Mouse (Mus musculus) forebrain, embryonic 14.5 days (tissue): ENCODE results near the gene Cog7. TPM values are rescaled to one million over a fixed set of nuclear protein-coding genes. Genes with fewer than 3 reads are reported as not detected.

Source experiments
- ATAC-seq: fragments of 200-750 bp; cut with Nextera tagmentation; 2 replicates; pipeline ENCODE4 v1.8.0; 2017; ENCODE audit warnings: mild to moderate bottlenecking, moderate library complexity
- DNase-seq: peaks from one replicate; pipeline ENCODE4 v3.0.0-alpha.2; 2015; ENCODE audit warnings: low spot score
- H3K27ac ChIP-seq: fragments of 300-500 bp; sonication (generic); 2 replicates; pipeline ENCODE4 v1.5.1; 2014; ENCODE audit warnings: low read depth, mild to moderate bottlenecking, control low read depth, low read length, moderate library complexity
- H3K27me3 ChIP-seq: fragments of 300-500 bp; sonication (generic); replicated peaks from 2 replicates; pipeline ENCODE4 v1.6.1; 2014; ENCODE audit warnings: low read length, control low read depth, mixed read lengths; ENCODE audit not compliant: control insufficient read depth, insufficient read depth
- H3K36me3 ChIP-seq: fragments of 300-500 bp; sonication (generic); 2 replicates; pipeline ENCODE4 v1.6.1; 2014; ENCODE audit warnings: low read length, control low read depth; ENCODE audit not compliant: control insufficient read depth, insufficient read depth
- H3K4me1 ChIP-seq: fragments of 300-500 bp; sonication (generic); 2 replicates; pipeline ENCODE4 v1.6.1; 2014; ENCODE audit warnings: antibody characterized with exemption, low read length, control low read depth; ENCODE audit not compliant: control insufficient read depth, insufficient read depth
- H3K4me2 ChIP-seq: fragments of 300-500 bp; sonication (generic); 2 replicates; pipeline ENCODE4 v1.6.1; 2014; ENCODE audit warnings: mild to moderate bottlenecking, control low read depth, low read length
- H3K4me3 ChIP-seq: fragments of 300-500 bp; sonication (generic); 2 replicates; pipeline ENCODE4 v1.5.1; 2014; ENCODE audit warnings: low read depth, low read length, control low read depth
- H3K9ac ChIP-seq: fragments of 300-500 bp; sonication (generic); 2 replicates; pipeline ENCODE4 v1.6.1; 2014; ENCODE audit warnings: mild to moderate bottlenecking, low read length, control low read depth, moderate library complexity
- H3K9me3 ChIP-seq: fragments of 300-500 bp; sonication (generic); replicated peaks from 2 replicates; pipeline ENCODE4 v1.6.1; 2016; ENCODE audit warnings: low read length, control low read depth, mixed read lengths; ENCODE audit not compliant: control insufficient read depth
- WGBS: fragments of 180-500 bp; shearing (Covaris S2); extraction: QIAGEN DNeasy Blood & Tissue Kit; methylation state at CpG from one replicate; pipeline ENCODE4 v1.1.7; 2014; 5-methylcytosine and 5-hydroxymethylcytosine counted together
- polyA plus RNA-seq: library from polyadenylated mRNA; unstranded; fragments of >200 nt; fragmentation: Nextera tagmentation; extraction: Ambion mirVana; gene quantifications from 2 replicates; pipeline ENCODE4 v1.2.1, GENCODE M21; 2014

The Cog7 gene
- polyA plus RNA-seq, 1 experiment from 2014 or later: 7.8 TPM

DNA sequence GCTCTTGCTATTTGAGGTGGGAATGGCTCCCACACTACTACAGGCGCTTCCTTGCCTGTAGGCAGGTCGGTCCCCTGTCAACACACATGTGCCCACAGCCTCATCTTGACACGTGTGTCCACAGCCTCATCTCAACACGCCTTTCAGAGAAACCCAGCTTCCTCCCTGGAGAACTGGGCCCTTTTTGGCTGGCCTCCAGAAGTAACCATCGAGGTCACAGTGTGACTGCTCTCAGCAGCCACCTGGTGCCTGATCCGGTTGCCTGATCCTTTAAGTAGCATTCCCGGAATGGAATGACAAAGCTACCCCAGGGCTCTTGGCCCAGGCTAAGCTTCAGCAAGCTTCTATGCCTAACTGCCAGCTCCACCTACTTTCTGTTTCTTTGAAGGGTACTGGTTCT is 50.3 kb downstream of the Cog7 start:
- Histone ChIP-seq H3K9me3 (no peaks in the 10 kb centered on the region), H3K4me3 (no peak overlapping the region), H3K27ac (no peak overlapping the region), H3K4me1 (peaks cover under 1% of the 10 kb centered on the region; the same call in 1 of the 2 replicates), H3K36me3 (peaks cover 29% of the 10 kb centered on the region), H3K27me3 (no peaks in the 10 kb centered on the region), H3K9ac (no peak overlapping the region), H3K4me2 (no peak overlapping the region)
- ATAC-seq (no peak), DNase-seq (no peak)
- 46% methylated on average over 7 of the region's 7 CpGs for WGBS

- Histone ChIP-seq H3K9ac (no peak overlapping the region), H3K36me3 (peaks cover 26% of the 10 kb centered on the region), H3K4me2 (no peak overlapping the region), H3K4me1 (no peaks in the 10 kb centered on the region), H3K27me3 (no peaks in the 10 kb centered on the region), H3K9me3 (no peaks in the 10 kb centered on the region), H3K4me3 (no peak overlapping the region), H3K27ac (no peak overlapping the region)
- no peak for DNase-seq
- ATAC-seq: no peak
- WGBS: 93% methylated on average over 2 of the region's 2 CpGs
These were observed 53.6 kb downstream of the Cog7 start for GRCm38 (mm10) chr7:121927882-121928281.

- 96% methylated on average over 7 of the region's 7 CpGs for WGBS
- no peak for ATAC-seq
- H3K4me1 ChIP-seq: no peaks in the 10 kb centered on the region
- peaks cover 22% of the 10 kb centered on the region; the same call in 1 of the 2 replicates for H3K36me3 ChIP-seq
- no peak overlapping the region for H3K9ac ChIP-seq
- no peaks in the 10 kb centered on the region for H3K9me3 ChIP-seq
- no peaks in the 10 kb centered on the region for H3K27me3 ChIP-seq
- no peak overlapping the region for H3K4me2 ChIP-seq
- H3K27ac ChIP-seq: no peak overlapping the region
- no peak for DNase-seq
- no peak overlapping the region for H3K4me3 ChIP-seq
These were observed 57.1 kb downstream of the Cog7 start for GRCm38 (mm10) chr7:121924361-121924760.

DNA sequence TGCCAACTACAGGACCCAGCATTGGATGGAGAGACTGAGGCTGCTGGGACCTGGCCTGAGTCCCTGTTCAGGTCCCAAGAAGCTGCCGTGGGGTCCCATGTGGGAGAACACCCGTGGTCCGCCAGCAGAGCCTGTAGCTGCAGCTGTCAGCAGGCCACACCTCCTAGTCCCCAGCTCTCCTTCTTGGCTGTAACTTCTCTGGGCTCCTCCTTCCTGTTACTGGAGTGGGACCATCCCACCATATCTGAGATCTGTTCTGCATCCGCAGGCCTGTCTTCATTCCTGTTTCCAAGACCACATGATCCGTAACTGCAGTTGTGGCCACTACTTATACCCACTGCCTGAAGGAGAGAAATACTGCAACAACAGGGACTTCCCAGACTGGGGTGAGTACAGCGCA is 67.6 kb downstream of the Cog7 start:
- Histone ChIP-seq H3K4me3 (no peak overlapping the region), H3K4me1 (no peaks in the 10 kb centered on the region), H3K4me2 (no peak overlapping the region), H3K9ac (no peak overlapping the region), H3K27ac (no peak overlapping the region), H3K36me3 (no peaks in the 10 kb centered on the region), H3K9me3 (no peaks in the 10 kb centered on the region), H3K27me3 (no peaks in the 10 kb centered on the region)
- WGBS: 88% methylated on average over 6 of the region's 6 CpGs
- ATAC-seq (no peak), DNase-seq (no peak)

- Histone ChIP-seq H3K4me3 (no peak overlapping the region), H3K9me3 (no peaks in the 10 kb centered on the region), H3K36me3 (no peaks in the 10 kb centered on the region), H3K27me3 (no peaks in the 10 kb centered on the region), H3K27ac (no peak overlapping the region), H3K9ac (no peak overlapping the region), H3K4me2 (no peak overlapping the region), H3K4me1 (no peaks in the 10 kb centered on the region)
- no peak for DNase-seq
- no peak for ATAC-seq
- WGBS: 72% methylated on average over 8 of the region's 8 CpGs
These were observed 69.3 kb downstream of the Cog7 start for GRCm38 (mm10) chr7:121912250-121912649.

DNA sequence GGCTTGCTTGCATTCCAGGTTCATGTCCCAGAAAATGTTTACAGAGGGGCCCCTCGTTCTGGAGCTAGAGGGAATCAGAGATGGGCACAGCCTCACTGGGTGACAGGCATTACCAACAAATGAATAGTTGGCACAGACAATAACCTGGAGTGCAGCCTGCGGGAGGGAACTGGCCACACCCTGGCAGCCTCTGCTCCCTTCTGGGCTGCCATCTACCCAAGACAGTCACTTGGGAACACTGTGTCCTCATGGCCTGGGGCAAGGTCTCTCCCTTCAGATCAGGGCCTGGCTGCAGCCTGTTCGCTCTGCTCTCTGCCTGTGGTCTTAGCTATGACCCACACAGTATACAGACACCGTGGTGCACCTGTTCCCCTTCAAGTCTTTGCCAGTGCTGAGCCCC is 74.6 kb downstream of the Cog7 start:
- Histone ChIP-seq H3K9ac (no peak overlapping the region), H3K4me3 (no peak overlapping the region), H3K4me2 (no peak overlapping the region), H3K27ac (no peak overlapping the region), H3K27me3 (no peaks in the 10 kb centered on the region), H3K36me3 (no peaks in the 10 kb centered on the region), H3K9me3 (no peaks in the 10 kb centered on the region), H3K4me1 (no peaks in the 10 kb centered on the region)
- ATAC-seq: no peak
- no peak for DNase-seq
- 71% methylated on average over 4 of the region's 4 CpGs for WGBS

DNA sequence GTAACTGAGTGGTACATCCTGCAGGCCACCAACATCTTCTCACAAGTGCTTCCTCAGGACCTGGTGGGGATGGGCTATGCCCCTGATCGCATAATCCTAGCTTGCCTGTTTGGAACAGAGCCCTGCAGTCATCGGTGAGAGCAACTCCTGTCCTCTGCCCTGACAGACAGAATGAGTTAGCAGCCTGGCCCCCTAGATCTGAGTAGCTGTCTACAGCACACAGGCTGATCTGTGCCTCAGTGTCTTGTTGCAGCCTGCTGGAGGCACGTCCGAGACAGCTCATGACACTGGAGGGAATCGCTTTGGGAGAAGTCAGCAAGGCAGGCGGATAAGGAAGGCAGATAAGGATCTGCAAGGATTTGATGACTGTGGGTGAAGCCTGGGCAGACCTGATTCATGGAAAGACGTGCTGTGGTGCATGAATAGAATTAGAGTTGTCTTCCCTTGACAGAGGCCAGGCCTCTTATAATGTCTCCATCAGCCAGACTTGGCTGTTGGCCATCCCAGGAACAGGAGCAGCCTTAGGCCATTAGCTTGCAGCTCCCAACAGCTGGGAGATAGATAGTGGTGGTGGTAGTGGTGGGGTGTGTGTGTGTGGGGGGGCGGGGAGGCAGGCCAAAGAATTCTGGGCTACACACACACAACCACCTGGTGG is 78.6 kb downstream of the Cog7 start:
- DNase-seq (no peak), ATAC-seq (no peak)
- no peaks in the 10 kb centered on the region for H3K27me3 ChIP-seq
- H3K4me2 ChIP-seq: no peak overlapping the region
- no peak overlapping the region for H3K4me3 ChIP-seq
- H3K9me3 ChIP-seq: no peaks in the 10 kb centered on the region
- no peak overlapping the region for H3K27ac ChIP-seq
- no peak overlapping the region; the same call in 1 of the 2 replicates for H3K9ac ChIP-seq
- no peaks in the 10 kb centered on the region for H3K36me3 ChIP-seq
- 76% methylated on average over 8 of the region's 8 CpGs for WGBS
- no peaks in the 10 kb centered on the region for H3K4me1 ChIP-seq

- peak overlapping the region; percentile 41 for H3K4me2 ChIP-seq
- no peaks in the 10 kb centered on the region for H3K9me3 ChIP-seq
- no peak overlapping the region for H3K9ac ChIP-seq
- no peak overlapping the region for H3K27ac ChIP-seq
- WGBS: 11% methylated on average over 7 of the region's 7 CpGs
- H3K27me3 ChIP-seq: no peaks in the 10 kb centered on the region
- ATAC-seq (peak; percentile 52), DNase-seq (peak; percentile 54)
- H3K36me3 ChIP-seq: no peaks in the 10 kb centered on the region
- no peaks in the 10 kb centered on the region for H3K4me1 ChIP-seq
- H3K4me3 ChIP-seq: no peak overlapping the region
These were observed 81.6 kb downstream of the Cog7 start for GRCm38 (mm10) chr7:121899940-121900339.

GRCm38 (mm10) chr7:121899311-121899710 is 82.2 kb downstream of the Cog7 start:
- peak; percentile 31 for DNase-seq
- Histone ChIP-seq H3K36me3 (no peaks in the 10 kb centered on the region), H3K4me1 (no peaks in the 10 kb centered on the region), H3K9ac (no peak overlapping the region), H3K27ac (no peak overlapping the region), H3K27me3 (no peaks in the 10 kb centered on the region), H3K4me2 (peak overlapping the region; percentile 41), H3K9me3 (no peaks in the 10 kb centered on the region), H3K4me3 (no peak overlapping the region; the same call in 1 of the 2 replicates)
- peak; percentile 46; the same call in 1 of the 2 replicates for ATAC-seq
- 12% methylated on average over 14 of the region's 14 CpGs for WGBS
